Mouse (Mus musculus) testis, postnatal 14 days (tissue): Measurements from ENCODE around the gene Gm33543.

Experiments
- DNase-seq: peaks from one replicate; pipeline ENCODE4 v3.0.0; 2021; ENCODE audit warnings: low spot score

Gene Gm33543

GRCm38 (mm10) chr10:95777701-95778320 is 64.9 kb downstream of the Gm33543 start:
- no peak for DNase-seq

GRCm38 (mm10) chr10:95777071-95777470 is 65.7 kb downstream of the Gm33543 start:
- DNase-seq = no peak

GRCm38 (mm10) chr10:95774856-95775255 is 67.9 kb downstream of the Gm33543 start:
- no peak for DNase-seq

- peak; percentile 30 for DNase-seq
Observed at GRCm38 (mm10) chr10:95774001-95774628, 68.6 kb downstream of the Gm33543 start.
